Mouse (Mus musculus) thymus, adult 18-20 months (tissue): ENCODE results near the gene Ephb4.

Source experiments
- DNase-seq, 2 experiments: peaks; one replicate each; pipeline ENCODE4 v3.0.0; 2022; ENCODE audit warnings: mixed read lengths in 2 of 2

The Ephb4 gene

DNA sequence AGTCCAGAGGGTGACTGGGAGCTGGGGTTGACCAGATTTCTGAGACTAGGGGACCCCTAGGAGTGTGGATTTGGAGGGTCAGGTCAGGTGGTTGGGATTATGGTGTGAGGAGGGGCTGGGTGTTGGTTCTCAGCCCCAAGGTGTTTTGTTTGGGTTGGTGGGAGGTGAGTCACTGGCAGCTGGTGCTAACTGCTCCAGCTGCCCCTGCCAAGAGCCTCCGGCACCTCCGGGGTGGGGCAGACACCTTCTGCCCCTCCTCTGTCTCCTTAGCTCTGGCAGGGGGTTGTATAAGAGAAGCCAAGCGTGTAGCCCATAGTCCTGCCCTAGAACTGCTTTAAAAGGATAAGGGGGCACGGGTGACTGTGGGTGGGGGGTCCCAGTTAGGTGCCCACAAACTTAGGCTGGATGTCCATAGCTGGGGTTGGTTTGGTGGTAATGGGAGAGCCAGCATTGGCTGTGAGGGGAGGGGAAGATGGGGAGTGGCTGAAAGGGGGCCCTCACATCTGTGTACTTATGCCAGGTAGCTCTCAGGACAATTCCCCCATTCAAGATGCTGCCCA is 24.7 kb downstream of the Ephb4 start:
- no peak for DNase-seq

- DNase-seq: no peak
Measured at GRCm38 (mm10) chr5:137375627-137376026, 25.7 kb downstream of the Ephb4 start.

DNA sequence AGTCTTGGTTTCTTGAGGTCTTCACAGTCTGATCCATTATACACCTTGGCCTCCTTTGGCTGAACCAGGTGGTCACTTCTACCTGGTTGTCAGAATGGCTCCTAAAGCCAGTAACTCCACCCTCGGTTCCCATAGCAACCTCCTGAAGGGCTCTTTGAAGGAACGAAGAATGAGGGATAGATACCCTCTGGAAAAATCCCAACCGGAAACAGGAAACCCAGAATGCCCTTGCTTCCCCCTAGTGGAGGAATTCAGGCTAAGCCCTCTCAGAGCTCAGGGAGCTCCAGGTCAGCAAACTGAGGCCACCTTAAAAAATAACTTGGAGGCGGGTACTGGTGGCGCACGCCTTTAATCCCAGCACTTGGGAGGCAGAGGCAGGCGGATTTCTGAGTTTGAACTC is 26.3 kb downstream of the Ephb4 start:
- no peak for DNase-seq

DNA sequence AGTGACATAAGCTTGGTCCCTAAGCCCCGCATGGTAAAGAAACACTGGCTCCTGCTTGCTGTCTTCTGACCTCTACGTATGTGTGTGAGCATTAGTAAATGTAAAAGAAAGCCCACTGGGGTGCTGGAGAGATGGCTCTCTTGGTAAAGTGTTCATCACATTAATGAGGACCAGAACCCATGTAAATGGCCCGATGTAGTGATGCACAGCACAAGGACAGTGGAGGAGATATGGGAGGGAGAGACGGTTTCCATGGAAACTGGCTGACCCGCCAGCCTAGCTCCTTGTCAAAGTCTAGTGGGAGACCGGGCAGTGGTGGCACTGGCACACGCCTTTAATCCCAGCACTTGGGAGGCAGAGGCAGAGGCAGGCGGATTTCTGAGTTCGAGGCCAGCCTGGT is 26.8 kb downstream of the Ephb4 start:
- DNase-seq: no peak

DNA sequence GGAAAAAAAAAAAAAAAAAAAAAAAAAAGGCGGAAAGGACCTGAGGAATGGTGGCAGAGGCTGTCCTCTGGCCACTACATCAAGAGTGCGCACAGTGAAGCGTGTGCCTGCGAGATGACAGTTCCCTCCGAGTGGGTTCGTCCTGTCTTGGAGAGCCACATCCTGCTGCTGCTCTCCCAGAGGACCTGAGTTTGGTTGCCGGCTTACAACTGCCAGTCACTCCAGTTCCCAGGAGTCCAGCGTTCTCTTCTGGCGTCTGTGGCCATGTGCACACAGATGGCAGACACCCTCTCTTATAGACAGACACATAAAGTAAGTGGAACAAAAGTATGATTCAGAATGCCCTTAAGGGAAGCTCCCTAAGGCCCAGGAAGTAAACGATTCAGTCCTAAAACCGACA is 27.3 kb downstream of the Ephb4 start:
- no peak for DNase-seq

DNA sequence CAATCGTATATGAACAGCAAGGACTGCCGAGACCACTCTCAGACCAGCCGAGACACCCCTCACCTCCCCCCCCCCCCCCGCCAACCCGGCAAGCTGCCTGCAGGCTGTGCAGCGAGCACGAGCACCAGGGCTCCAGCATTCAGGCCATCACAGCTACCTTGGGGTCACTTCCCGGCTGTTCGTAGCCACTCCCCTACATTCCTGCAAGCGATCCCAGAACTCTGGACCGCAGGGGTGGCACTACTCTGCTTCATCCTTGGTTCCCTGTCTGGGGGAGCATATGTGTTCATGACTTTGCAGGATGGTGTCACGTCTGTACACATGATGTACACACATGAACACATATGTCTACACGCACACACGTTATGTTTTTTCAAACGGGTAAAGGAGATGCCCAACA is 27.7 kb downstream of the Ephb4 start:
- no peak for DNase-seq

DNA sequence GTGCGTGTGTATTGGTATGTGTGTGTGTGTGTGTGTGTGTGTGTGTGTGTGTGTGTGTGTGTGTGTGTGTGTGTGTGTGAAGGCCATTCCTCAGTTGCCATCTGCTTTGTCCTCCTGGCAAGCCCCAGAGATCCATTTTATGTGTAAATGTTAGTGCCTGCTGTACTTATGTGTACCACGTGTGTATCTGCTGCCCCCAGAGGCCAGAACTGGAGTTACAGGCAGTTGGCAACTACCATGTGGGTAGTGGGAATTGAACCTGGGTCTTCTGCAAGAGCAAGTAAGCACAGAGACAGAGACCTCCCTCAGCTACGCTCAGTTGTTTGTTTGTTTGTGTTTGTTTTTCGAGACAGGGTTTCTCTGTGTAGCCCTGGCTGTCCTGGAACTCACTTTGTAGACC is 31.2 kb downstream of the Ephb4 start:
- peak; percentile 17 to 25 for DNase-seq

- no peak for DNase-seq
Measured at GRCm38 (mm10) chr5:137383441-137383840, 33.5 kb downstream of the Ephb4 start.

GRCm38 (mm10) chr5:137386712-137387111 is 36.8 kb downstream of the Ephb4 start:
- DNase-seq: no peak

- no peak for DNase-seq
Measured at GRCm38 (mm10) chr5:137391641-137392040, 41.7 kb downstream of the Ephb4 start.

GRCm38 (mm10) chr5:137394456-137394855 is 44.5 kb downstream of the Ephb4 start:
- no peak for DNase-seq

DNA sequence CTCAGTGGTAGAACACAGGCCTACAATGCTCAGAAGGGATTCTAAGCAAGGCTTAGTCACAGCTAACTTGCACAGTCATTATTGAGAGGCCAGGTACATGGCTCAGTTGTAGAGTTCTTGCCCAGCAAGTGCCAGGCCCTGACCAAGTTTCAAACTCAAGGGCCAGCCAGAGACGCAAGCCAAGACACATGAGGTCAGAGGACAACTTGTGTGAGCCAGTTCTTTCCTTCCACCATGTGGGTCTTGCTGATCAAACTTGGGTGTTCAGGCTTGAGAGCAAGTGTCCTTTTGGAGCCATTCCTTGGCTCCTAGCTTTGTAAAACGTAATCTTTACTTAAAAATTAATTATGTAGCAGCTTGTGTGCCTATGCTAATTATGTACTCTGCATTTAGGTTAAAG is 54.2 kb downstream of the Ephb4 start:
- no peak for DNase-seq

- DNase-seq: no peak
Measured at GRCm38 (mm10) chr5:137409451-137409850, 59.5 kb downstream of the Ephb4 start.

GRCm38 (mm10) chr5:137410066-137410465 is 60.2 kb downstream of the Ephb4 start:
- no peak for DNase-seq

- DNase-seq: no peak
Measured at GRCm38 (mm10) chr5:137410549-137410948, 60.6 kb downstream of the Ephb4 start.

- no peak for DNase-seq
Measured at GRCm38 (mm10) chr5:137411235-137411634, 61.3 kb downstream of the Ephb4 start.

- DNase-seq: no peak
Measured at GRCm38 (mm10) chr5:137414253-137414652, 64.3 kb downstream of the Ephb4 start.

GRCm38 (mm10) chr5:137419105-137419504 is 69.2 kb downstream of the Ephb4 start:
- DNase-seq: no peak

- no peak for DNase-seq
Measured at GRCm38 (mm10) chr5:137419841-137420240, 69.9 kb downstream of the Ephb4 start.

GRCm38 (mm10) chr5:137425648-137426047 is 75.7 kb downstream of the Ephb4 start:
- no peak for DNase-seq
